Mouse (Mus musculus): ENCODE results near the gene Col13a1. TPM values are rescaled to one million over a fixed set of nuclear protein-coding genes. Genes with fewer than 3 reads are reported as not detected.

Gene Col13a1
- polyA plus RNA-seq, 1 experiment from 2014 or later: 6.9 TPM

DNA sequence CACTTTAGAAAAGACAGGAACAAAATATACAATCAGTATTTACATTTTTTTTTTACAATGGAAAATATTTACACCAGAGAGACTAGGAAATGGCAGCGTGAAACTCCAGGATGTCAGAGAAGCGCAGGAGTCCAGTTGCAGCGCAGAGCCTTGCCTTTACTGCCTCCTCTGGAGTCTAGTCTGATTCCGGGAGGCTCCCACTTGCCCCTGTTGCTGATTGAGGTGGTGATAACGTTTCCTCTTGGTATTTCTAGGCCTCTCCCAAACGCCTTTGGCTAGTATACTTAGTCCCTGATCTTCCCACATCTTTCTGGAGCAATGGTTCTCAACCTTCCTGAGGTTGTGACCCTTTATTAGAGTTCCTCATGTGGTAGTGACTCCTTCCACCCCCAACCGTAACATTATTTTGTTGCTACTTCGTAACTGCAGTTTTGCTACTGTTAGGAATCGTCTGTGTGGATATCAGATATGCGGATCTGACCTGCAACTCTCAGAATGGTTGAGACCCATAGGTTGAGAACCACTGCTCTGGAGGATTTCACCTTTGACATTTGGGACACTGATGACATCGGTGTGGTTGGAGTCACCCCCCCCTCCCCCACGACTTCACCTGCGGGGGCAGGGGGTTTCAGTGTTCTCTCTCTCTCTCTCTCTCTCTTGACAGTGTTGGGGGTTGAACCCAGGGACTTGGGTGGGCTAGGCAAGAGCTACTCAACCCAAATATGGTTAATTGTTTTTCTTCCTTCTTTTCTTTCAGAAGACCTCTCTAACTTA, 152.7 kb downstream of the Col13a1 start:
- Histone ChIP-seq H3K27ac (peak overlapping the region; percentile 91), H3K4me2 (replicated peaks) (no peak overlapping the region), H3K27me3 (no peaks in the 10 kb centered on the region), H3K4me1 (peaks cover 70% of the 10 kb centered on the region), H3K9ac (no peak overlapping the region), H3K36me3 (no peaks in the 10 kb centered on the region), H3K9me3 (no peaks in the 10 kb centered on the region), H3K4me3 (no peak overlapping the region)
- no peak for ATAC-seq (ENCODE audit: insufficient number of reproducible peaks, insufficient read depth, low FRiP score, low TSS enrichment)
- WGBS: 27% methylated on average over 13 of the region's 13 CpGs

DNA sequence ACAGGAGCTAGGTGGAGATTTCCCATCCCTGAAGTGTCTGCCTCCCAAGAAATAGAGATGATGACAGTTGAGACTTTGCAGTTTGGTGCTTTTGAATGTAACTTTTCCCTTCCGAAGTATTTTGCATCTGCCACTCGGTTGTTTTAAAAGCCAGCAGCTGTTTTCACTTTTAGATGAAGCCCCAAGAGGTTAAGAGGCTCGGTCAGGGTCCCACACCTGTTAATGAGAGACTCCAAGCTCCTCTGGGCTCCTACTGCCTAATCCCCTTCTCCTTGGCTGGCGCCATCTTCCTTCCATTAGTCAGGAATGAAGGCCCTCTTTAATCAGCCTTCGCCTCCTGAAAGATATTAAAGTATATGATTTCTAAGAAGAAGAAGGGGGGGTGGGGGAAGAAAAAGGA, 153.4 kb downstream of the Col13a1 start:
- WGBS: 16% methylated on average over 5 of the region's 5 CpGs

DNA sequence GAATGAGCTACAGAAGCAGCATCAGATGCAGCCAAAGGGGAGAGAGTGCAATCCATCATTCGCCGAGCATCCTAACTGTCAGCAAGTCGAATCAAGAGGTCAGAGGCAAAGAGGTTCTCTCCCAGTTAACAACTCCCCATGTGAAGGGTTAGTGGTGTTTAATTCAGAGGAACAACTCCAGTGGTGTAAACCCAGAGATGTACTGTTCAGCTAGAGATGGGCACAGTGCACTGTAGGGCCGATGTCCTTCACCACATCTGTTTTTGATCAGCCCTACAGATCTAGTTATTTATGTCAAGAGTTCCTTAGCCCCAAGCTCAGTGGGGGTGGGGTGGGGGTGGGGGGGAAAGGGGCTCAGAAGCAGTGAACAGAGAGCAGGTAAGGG, 155.2 kb downstream of the Col13a1 start:
- H3K4me2 ChIP-seq (replicated peaks): 0 out of 2 replicates have a peak overlapping the region, but pooled peaks have one; percentile 1
- WGBS: 21% methylated on average over 4 of the region's 4 CpGs

More for the DNA sequence above, 153.4 kb downstream of the Col13a1 start:
- Histone ChIP-seq H3K4me2 (replicated peaks) (no peak overlapping the region), H3K9ac (no peak overlapping the region), H3K4me1 (peaks cover 64% of the 10 kb centered on the region), H3K27ac (peak overlapping the region; percentile 72; the same call in 1 of the 2 replicates), H3K9me3 (no peaks in the 10 kb centered on the region), H3K27me3 (no peaks in the 10 kb centered on the region), H3K36me3 (no peaks in the 10 kb centered on the region), H3K4me3 (no peak overlapping the region)
- ATAC-seq (ENCODE audit: insufficient number of reproducible peaks, insufficient read depth, low FRiP score, low TSS enrichment): no peak

DNA sequence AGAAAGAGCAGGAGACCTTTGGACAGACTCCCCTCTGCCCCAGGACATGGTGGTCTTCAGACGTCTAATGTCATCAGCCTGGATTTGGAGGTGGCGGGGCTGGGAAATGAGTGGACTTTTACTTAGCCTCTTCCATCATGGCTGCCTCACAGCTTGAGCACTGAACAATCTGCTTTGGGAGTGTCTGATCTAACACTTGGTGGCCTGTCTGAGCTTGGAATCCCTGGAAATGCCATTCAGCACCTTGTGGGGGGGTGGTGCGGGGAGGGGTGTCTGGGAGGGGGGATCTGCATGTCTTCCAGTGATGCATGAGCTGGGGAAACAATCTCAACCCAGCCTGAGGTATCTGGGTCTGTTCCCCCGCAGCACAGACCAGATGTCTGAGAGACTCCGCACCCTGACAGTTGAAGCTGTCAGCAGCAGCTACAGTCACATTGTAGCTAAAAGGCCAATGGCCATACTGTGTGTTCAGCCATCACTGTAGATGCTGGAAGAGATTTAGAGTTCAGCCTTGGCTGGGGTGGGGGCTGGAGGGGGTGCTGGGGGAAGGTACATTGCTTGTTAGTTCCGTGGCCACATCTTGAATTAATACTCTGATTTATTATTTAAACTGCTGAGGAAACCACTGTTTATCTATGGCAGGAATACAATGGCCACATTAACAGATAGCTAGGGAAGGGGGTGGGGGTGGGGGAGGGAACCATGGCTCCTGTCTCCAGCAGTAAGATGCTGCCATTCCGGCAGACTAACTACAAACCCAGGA, 155.8 kb downstream of the Col13a1 start:
- peak overlapping the region; percentile 85 for H3K27ac ChIP-seq
- H3K36me3 ChIP-seq: no peaks in the 10 kb centered on the region
- H3K4me2 ChIP-seq (replicated peaks): 0 out of 2 replicates have a peak overlapping the region, but pooled peaks have one; percentile 1
- peaks cover 50% of the 10 kb centered on the region for H3K4me1 ChIP-seq
- ATAC-seq (ENCODE audit: insufficient number of reproducible peaks, insufficient read depth, low FRiP score, low TSS enrichment): 0 out of 2 replicates have a peak, but pooled peaks have one; percentile 49
- WGBS: 29% methylated on average over 7 of the region's 7 CpGs
- H3K4me3 ChIP-seq: no peak overlapping the region
- H3K27me3 ChIP-seq: no peaks in the 10 kb centered on the region
- no peak overlapping the region for H3K9ac ChIP-seq
- H3K9me3 ChIP-seq: no peaks in the 10 kb centered on the region

More for the DNA sequence above, 155.2 kb downstream of the Col13a1 start:
- peaks cover 56% of the 10 kb centered on the region for H3K4me1 ChIP-seq
- no peak for ATAC-seq (ENCODE audit: insufficient number of reproducible peaks, insufficient read depth, low FRiP score, low TSS enrichment)
- no peak overlapping the region for H3K4me3 ChIP-seq
- no peaks in the 10 kb centered on the region for H3K27me3 ChIP-seq
- peak overlapping the region; percentile 85 for H3K27ac ChIP-seq
- H3K9me3 ChIP-seq: no peaks in the 10 kb centered on the region
- no peaks in the 10 kb centered on the region for H3K36me3 ChIP-seq
- H3K9ac ChIP-seq: no peak overlapping the region

DNA sequence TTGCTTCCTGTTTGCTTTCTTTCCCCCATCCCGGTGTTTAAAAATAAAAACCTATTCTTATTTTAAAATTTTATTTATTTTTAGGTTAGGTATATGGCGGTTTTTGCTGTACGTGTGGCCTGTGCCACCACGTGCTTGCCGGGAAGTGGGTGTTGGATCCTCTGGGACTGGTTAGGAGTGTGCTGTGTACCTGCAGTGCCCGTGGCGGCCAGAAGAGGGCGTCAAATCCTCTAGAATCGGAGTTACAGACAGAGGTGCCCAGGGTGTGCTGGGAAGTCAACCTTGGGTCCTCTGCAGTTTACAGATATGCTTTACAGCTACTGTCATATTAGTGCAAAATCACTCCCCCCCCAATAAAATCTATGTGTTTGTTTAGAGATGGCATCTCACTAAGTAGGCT, 158.9 kb downstream of the Col13a1 start:
- H3K9me3 ChIP-seq: no peaks in the 10 kb centered on the region
- H3K27me3 ChIP-seq: no peaks in the 10 kb centered on the region
- no peak overlapping the region for H3K27ac ChIP-seq
- H3K9ac ChIP-seq: no peak overlapping the region
- ATAC-seq (ENCODE audit: insufficient number of reproducible peaks, insufficient read depth, low FRiP score, low TSS enrichment): no peak; the same call in 1 of the 2 replicates
- H3K36me3 ChIP-seq: no peaks in the 10 kb centered on the region
- H3K4me2 ChIP-seq (replicated peaks): no peak overlapping the region
- H3K4me1 ChIP-seq: peaks cover 21% of the 10 kb centered on the region
- WGBS: 56% methylated on average over 9 of the region's 9 CpGs
- H3K4me3 ChIP-seq: no peak overlapping the region

DNA sequence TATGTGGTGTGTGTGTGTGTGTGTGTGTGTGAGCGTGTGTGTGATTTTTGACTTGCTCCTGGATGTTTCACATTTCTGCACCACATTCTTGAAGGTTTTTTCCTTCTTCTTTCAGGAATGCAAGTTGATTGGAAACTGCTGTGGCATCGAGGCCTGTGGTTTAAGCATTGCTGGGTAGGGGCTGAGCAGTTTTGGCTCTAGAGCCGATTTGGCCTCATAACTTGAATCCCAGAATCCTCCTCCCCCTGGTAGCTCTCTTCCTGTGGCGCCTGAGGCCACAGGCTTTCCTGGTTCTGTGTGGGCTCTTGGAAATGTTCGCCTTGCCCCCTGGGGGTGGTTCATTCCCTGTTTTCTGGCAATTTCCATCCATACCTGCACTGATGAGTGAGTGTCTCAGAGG, 166.9 kb downstream of the Col13a1 start:
- no peaks in the 10 kb centered on the region for H3K27me3 ChIP-seq
- H3K36me3 ChIP-seq: no peaks in the 10 kb centered on the region
- H3K4me1 ChIP-seq: peaks cover 14% of the 10 kb centered on the region
- H3K4me3 ChIP-seq: no peak overlapping the region
- WGBS: 25% methylated on average over 5 of the region's 5 CpGs
- peak overlapping the region; percentile 90 for H3K27ac ChIP-seq
- no peaks in the 10 kb centered on the region for H3K9me3 ChIP-seq
- ATAC-seq (ENCODE audit: insufficient number of reproducible peaks, insufficient read depth, low FRiP score, low TSS enrichment): peak; percentile 61; the same call in 1 of the 2 replicates
- H3K9ac ChIP-seq: no peak overlapping the region
- H3K4me2 ChIP-seq (replicated peaks): no peak overlapping the region

DNA sequence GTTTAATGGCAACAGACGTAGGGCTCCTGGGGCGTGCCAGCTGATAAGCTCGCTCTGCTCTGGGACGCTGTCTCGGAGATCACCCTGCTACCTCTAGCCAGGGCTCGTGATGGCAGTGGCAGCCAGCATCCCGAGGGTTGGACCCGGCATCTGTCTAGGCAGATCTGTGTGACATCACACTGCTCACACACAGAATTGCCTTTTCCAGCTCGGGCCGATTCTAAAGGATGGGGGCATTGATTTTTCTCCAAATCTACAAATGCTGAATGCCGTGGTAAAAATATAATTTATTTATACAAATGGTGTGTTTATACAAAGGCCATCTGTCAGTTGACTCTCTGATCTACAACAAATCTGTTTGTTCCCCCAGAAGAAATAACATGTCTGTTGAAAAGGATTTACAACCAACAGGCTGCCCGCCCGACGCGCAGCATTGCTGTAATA, 180.8 kb downstream of the Col13a1 start:
- 79% methylated on average over 15 of the region's 15 CpGs for WGBS
- no peaks in the 10 kb centered on the region; the same call in 1 of the 2 replicates for H3K4me1 ChIP-seq
- ATAC-seq (ENCODE audit: insufficient number of reproducible peaks, insufficient read depth, low FRiP score, low TSS enrichment): no peak
- H3K36me3 ChIP-seq: no peaks in the 10 kb centered on the region
- H3K27ac ChIP-seq: no peak overlapping the region
- no peak overlapping the region for H3K9ac ChIP-seq
- no peaks in the 10 kb centered on the region for H3K27me3 ChIP-seq
- H3K4me2 ChIP-seq (replicated peaks): no peak overlapping the region
- no peaks in the 10 kb centered on the region for H3K9me3 ChIP-seq
- H3K4me3 ChIP-seq: no peak overlapping the region

DNA sequence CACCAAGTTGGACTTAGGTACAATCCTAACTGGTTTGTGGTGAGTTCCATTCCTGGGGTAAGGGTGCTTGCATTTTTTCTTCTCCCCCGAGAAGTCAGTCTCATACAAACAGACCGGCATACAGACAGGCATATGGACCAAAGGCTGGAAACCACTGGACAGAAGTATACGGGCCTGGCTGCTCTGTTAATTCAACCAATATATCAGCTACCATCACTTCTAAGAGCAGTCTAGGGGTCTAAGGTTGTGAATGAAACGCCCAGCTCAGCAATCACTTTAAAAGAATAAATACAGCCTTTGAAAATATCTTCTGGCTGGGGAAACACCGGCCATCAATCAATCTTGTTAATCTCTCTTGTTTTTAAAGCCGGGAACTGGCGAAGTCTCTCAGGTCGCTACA, 183.4 kb downstream of the Col13a1 start:
- H3K4me2 ChIP-seq (replicated peaks): no peak overlapping the region
- no peak overlapping the region for H3K9ac ChIP-seq
- no peak for ATAC-seq (ENCODE audit: insufficient number of reproducible peaks, insufficient read depth, low FRiP score, low TSS enrichment)
- H3K4me3 ChIP-seq: no peak overlapping the region
- H3K9me3 ChIP-seq: no peaks in the 10 kb centered on the region
- H3K27me3 ChIP-seq: no peaks in the 10 kb centered on the region
- H3K27ac ChIP-seq: no peak overlapping the region
- H3K36me3 ChIP-seq: no peaks in the 10 kb centered on the region
- H3K4me1 ChIP-seq: no peaks in the 10 kb centered on the region; the same call in 1 of the 2 replicates
- WGBS: 50% methylated on average over 8 of the region's 8 CpGs

DNA sequence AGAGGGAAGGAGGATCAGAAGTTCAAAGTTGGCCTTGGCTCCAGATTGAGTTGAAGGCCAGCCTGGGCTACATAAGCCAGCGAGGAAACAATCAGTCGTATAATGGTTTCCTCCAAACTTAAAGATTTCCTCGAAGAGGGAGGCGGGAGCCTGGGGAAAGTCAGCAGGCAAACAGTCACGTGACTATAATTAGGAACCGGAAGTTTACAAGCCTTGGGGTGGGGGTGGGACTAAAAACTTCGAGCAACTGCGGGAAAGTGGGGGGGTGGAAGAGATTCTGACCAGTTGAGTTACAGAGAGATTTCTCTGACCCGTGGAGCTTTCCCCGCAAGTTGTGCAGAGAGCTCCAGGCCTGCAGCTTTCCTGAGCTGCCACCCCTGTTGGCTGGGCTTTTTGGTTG, 183.9 kb downstream of the Col13a1 start:
- ATAC-seq (ENCODE audit: insufficient number of reproducible peaks, insufficient read depth, low FRiP score, low TSS enrichment): no peak
- 37% methylated on average over 10 of the region's 10 CpGs for WGBS
- Histone ChIP-seq H3K9ac (no peak overlapping the region), H3K27ac (no peak overlapping the region), H3K4me2 (replicated peaks) (no peak overlapping the region), H3K9me3 (no peaks in the 10 kb centered on the region), H3K27me3 (no peaks in the 10 kb centered on the region), H3K4me1 (no peaks in the 10 kb centered on the region; the same call in 1 of the 2 replicates), H3K4me3 (no peak overlapping the region), H3K36me3 (no peaks in the 10 kb centered on the region)

DNA sequence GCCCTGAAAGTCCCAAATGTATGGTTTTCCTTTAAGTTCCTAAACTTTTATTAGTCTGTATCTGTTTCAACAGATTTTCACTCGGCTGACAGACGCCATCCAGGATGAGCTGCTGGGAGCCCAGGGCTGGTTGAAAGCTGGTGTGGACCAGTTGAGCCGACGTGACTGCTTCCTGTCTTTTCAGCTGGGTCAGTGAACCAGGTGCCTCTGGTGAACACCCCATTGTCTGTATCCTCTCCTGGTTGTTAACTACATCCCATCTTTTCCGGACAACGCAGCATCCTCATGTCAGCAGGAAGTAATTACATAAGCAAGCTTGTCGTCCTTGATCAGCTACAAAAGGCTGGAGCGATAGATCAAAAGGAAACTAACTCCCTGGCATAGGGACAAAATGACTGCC, 185.9 kb downstream of the Col13a1 start:
- no peaks in the 10 kb centered on the region; the same call in 1 of the 2 replicates for H3K4me1 ChIP-seq
- H3K27ac ChIP-seq: no peak overlapping the region
- no peaks in the 10 kb centered on the region for H3K36me3 ChIP-seq
- H3K9me3 ChIP-seq: no peaks in the 10 kb centered on the region
- 36% methylated on average over 8 of the region's 8 CpGs for WGBS
- H3K4me3 ChIP-seq: no peak overlapping the region
- no peak overlapping the region for H3K9ac ChIP-seq
- no peak overlapping the region for H3K4me2 ChIP-seq (replicated peaks)
- ATAC-seq (ENCODE audit: insufficient number of reproducible peaks, insufficient read depth, low FRiP score, low TSS enrichment): no peak
- H3K27me3 ChIP-seq: no peaks in the 10 kb centered on the region

DNA sequence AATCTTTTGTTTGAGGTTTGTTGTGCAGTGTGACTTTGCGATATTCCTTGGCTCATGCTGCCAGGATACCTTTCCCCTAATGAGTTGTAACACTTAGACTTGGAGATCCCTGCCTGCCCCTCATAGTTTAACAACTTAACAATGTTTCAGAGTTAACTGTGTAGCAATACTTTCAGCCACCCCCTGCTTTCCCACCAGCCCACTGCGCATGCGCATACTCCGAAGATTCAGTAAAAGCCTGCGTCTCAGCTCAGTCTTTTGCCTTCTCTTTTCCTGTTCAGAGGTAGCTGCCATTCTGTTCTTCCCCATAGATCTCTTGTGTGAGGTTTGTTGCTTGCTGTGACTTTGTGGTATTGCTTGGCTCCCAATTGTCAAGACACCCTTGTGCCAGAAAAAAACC, 190.4 kb downstream of the Col13a1 start:
- Histone ChIP-seq H3K9ac (no peak overlapping the region), H3K4me1 (peaks cover 11% of the 10 kb centered on the region), H3K27me3 (no peaks in the 10 kb centered on the region), H3K4me3 (no peak overlapping the region), H3K36me3 (no peaks in the 10 kb centered on the region), H3K9me3 (no peaks in the 10 kb centered on the region), H3K27ac (no peak overlapping the region), H3K4me2 (replicated peaks) (no peak overlapping the region)
- WGBS: 98% methylated on average over 5 of the region's 5 CpGs
- ATAC-seq (ENCODE audit: insufficient number of reproducible peaks, insufficient read depth, low FRiP score, low TSS enrichment): no peak

Measured in embryonic facial prominence, embryonic 12.5 days (tissue).